Mouse (Mus musculus) forebrain, embryonic 14.5 days (tissue): ENCODE results near the gene Fgfr2. TPM values are rescaled to one million over a fixed set of nuclear protein-coding genes. Genes with fewer than 3 reads are reported as not detected.
A peak's percentile ranks its signal among the peaks of the same experiment; 100 is the strongest.

Experiments used
- ATAC-seq: fragments of 200-750 bp; cut with Nextera tagmentation; 2 replicates; pipeline ENCODE4 v1.8.0; 2017; ENCODE audit warnings: mild to moderate bottlenecking, moderate library complexity
- DNase-seq: peaks from one replicate; pipeline ENCODE4 v3.0.0-alpha.2; 2015; ENCODE audit warnings: low spot score
- H3K27ac ChIP-seq: fragments of 300-500 bp; sonication (generic); 2 replicates; pipeline ENCODE4 v1.5.1; 2014; ENCODE audit warnings: low read depth, mild to moderate bottlenecking, control low read depth, low read length, moderate library complexity
- H3K27me3 ChIP-seq: fragments of 300-500 bp; sonication (generic); replicated peaks from 2 replicates; pipeline ENCODE4 v1.6.1; 2014; ENCODE audit warnings: low read length, control low read depth, mixed read lengths; ENCODE audit not compliant: control insufficient read depth, insufficient read depth
- H3K36me3 ChIP-seq: fragments of 300-500 bp; sonication (generic); 2 replicates; pipeline ENCODE4 v1.6.1; 2014; ENCODE audit warnings: low read length, control low read depth; ENCODE audit not compliant: control insufficient read depth, insufficient read depth
- H3K4me1 ChIP-seq: fragments of 300-500 bp; sonication (generic); 2 replicates; pipeline ENCODE4 v1.6.1; 2014; ENCODE audit warnings: antibody characterized with exemption, low read length, control low read depth; ENCODE audit not compliant: control insufficient read depth, insufficient read depth
- H3K4me2 ChIP-seq: fragments of 300-500 bp; sonication (generic); 2 replicates; pipeline ENCODE4 v1.6.1; 2014; ENCODE audit warnings: mild to moderate bottlenecking, control low read depth, low read length
- H3K4me3 ChIP-seq: fragments of 300-500 bp; sonication (generic); 2 replicates; pipeline ENCODE4 v1.5.1; 2014; ENCODE audit warnings: low read depth, low read length, control low read depth
- H3K9ac ChIP-seq: fragments of 300-500 bp; sonication (generic); 2 replicates; pipeline ENCODE4 v1.6.1; 2014; ENCODE audit warnings: mild to moderate bottlenecking, low read length, control low read depth, moderate library complexity
- H3K9me3 ChIP-seq: fragments of 300-500 bp; sonication (generic); replicated peaks from 2 replicates; pipeline ENCODE4 v1.6.1; 2016; ENCODE audit warnings: low read length, control low read depth, mixed read lengths; ENCODE audit not compliant: control insufficient read depth
- WGBS: fragments of 180-500 bp; shearing (Covaris S2); extraction: QIAGEN DNeasy Blood & Tissue Kit; methylation state at CpG from one replicate; pipeline ENCODE4 v1.1.7; 2014; 5-methylcytosine and 5-hydroxymethylcytosine counted together
- polyA plus RNA-seq: library from polyadenylated mRNA; unstranded; fragments of >200 nt; fragmentation: Nextera tagmentation; extraction: Ambion mirVana; gene quantifications from 2 replicates; pipeline ENCODE4 v1.2.1, GENCODE M21; 2014

Gene Fgfr2
- polyA plus RNA-seq, 1 experiment from 2014 or later: 35.9 TPM

DNA sequence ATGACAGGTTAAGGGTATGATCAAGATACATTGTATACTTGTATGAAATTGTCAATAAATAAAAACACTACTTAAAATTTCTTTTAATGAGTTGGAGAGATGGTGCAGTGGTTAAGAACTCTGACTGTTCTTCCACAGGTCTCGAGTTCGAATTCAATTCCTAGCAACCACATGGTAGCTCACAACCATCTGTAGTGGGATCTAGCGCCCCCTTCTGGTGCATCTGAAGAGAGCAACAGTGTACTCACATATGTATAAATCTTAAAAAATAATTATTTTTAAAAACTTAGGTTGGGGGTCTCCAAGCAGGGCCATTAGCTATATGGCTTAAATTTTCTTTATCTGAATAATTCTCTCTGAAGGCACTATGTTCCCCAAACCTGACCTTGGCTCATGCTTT lies 2192.7 kb downstream of the Fgfr2 start:
- H3K4me2 ChIP-seq: no peak overlapping the region
- H3K36me3 ChIP-seq: no peaks in the 10 kb centered on the region
- no peaks in the 10 kb centered on the region; the same call in 1 of the 2 replicates for H3K4me1 ChIP-seq
- H3K9ac ChIP-seq: no peak overlapping the region
- no peaks in the 10 kb centered on the region for H3K9me3 ChIP-seq
- H3K27me3 ChIP-seq: peaks cover 17% of the 10 kb centered on the region
- DNase-seq (no peak), ATAC-seq (no peak)
- H3K27ac ChIP-seq: no peak overlapping the region
- 69% methylated on average over 3 of the region's 3 CpGs for WGBS
- H3K4me3 ChIP-seq: no peak overlapping the region

- Histone ChIP-seq H3K27ac (no peak overlapping the region), H3K4me2 (no peak overlapping the region), H3K27me3 (no peaks in the 10 kb centered on the region), H3K4me1 (no peaks in the 10 kb centered on the region), H3K4me3 (no peak overlapping the region), H3K9ac (no peak overlapping the region), H3K36me3 (no peaks in the 10 kb centered on the region), H3K9me3 (no peaks in the 10 kb centered on the region)
- 76% methylated on average over 13 of the region's 13 CpGs for WGBS
- DNase-seq (no peak), ATAC-seq (no peak)
These were observed 2200.0 kb downstream of the Fgfr2 start for GRCm38 (mm10) chr7:130922981-130923731.

GRCm38 (mm10) chr7:130918260-130918659 lies 2204.9 kb downstream of the Fgfr2 start:
- Histone ChIP-seq H3K36me3 (no peaks in the 10 kb centered on the region), H3K4me3 (no peak overlapping the region), H3K9ac (no peak overlapping the region), H3K27ac (no peak overlapping the region), H3K27me3 (no peaks in the 10 kb centered on the region), H3K9me3 (no peaks in the 10 kb centered on the region), H3K4me1 (no peaks in the 10 kb centered on the region), H3K4me2 (no peak overlapping the region)
- ATAC-seq (no peak), DNase-seq (no peak)
- WGBS: 38% methylated on average over 2 of the region's 2 CpGs

GRCm38 (mm10) chr7:130914693-130915363 lies 2208.3 kb downstream of the Fgfr2 start:
- Histone ChIP-seq H3K4me1 (no peaks in the 10 kb centered on the region), H3K4me3 (no peak overlapping the region), H3K36me3 (peaks cover 8% of the 10 kb centered on the region; the same call in 1 of the 2 replicates), H3K4me2 (no peak overlapping the region), H3K9me3 (no peaks in the 10 kb centered on the region), H3K27me3 (no peaks in the 10 kb centered on the region), H3K9ac (no peak overlapping the region), H3K27ac (no peak overlapping the region)
- no peak for ATAC-seq
- DNase-seq: peak; percentile 82
- WGBS: 48% methylated on average over 5 of the region's 5 CpGs

GRCm38 (mm10) chr7:130910841-130911240 lies 2212.3 kb downstream of the Fgfr2 start:
- Histone ChIP-seq H3K9me3 (no peaks in the 10 kb centered on the region), H3K9ac (no peak overlapping the region), H3K27ac (no peak overlapping the region), H3K27me3 (no peaks in the 10 kb centered on the region), H3K4me1 (no peaks in the 10 kb centered on the region), H3K36me3 (peaks cover 13% of the 10 kb centered on the region; the same call in 1 of the 2 replicates), H3K4me2 (no peak overlapping the region), H3K4me3 (no peak overlapping the region)
- DNase-seq: no peak
- ATAC-seq: no peak
- WGBS: 93% methylated on average over 14 of the region's 14 CpGs

DNA sequence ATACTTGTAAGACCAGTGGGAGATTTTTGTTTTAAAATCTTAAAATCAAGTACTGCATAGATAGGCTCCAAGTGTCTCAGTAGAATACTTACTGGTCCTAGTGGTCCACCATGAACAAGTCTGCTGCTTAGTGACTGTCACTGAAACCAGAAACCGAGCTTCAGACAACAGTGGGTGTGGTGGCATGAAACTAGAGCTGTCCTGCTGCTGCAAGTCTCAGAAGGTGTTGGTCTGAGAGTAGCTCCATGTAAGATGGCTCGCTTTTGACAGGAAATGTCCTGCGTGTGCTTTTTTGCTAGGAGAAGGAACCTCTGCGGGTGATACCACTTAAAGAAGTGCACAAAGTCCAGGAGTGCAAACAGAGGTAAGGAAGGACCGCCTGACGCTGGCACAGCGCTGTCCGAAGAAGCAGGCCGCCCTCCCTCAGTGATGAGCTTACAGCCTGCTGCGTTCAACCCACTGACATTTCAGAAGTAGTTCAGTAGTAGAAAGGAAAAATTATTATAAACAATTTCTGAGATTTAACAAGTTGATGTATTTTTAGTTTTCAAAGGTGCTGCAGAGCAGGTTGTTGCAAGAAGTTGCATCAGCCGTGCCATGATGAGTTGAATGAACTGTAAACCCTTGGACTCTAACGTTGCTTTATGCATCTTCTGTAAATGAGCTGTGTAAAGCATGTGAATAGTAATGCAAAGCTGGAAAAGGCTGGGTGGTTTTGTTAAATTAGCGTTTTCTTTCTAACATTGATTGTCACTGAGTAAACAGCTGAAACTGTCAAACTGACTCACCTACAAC lies 2218.4 kb downstream of the Fgfr2 start:
- H3K27ac ChIP-seq: no peak overlapping the region
- DNase-seq (no peak), ATAC-seq (no peak)
- H3K27me3 ChIP-seq: no peaks in the 10 kb centered on the region
- H3K4me2 ChIP-seq: no peak overlapping the region
- H3K9me3 ChIP-seq: no peaks in the 10 kb centered on the region
- 90% methylated on average over 13 of the region's 13 CpGs for WGBS
- no peak overlapping the region for H3K9ac ChIP-seq
- peaks cover 14% of the 10 kb centered on the region for H3K36me3 ChIP-seq
- no peak overlapping the region for H3K4me3 ChIP-seq
- no peaks in the 10 kb centered on the region for H3K4me1 ChIP-seq

- Histone ChIP-seq H3K9me3 (no peaks in the 10 kb centered on the region), H3K9ac (no peak overlapping the region), H3K27ac (no peak overlapping the region), H3K36me3 (peaks cover 14% of the 10 kb centered on the region), H3K4me1 (no peaks in the 10 kb centered on the region), H3K4me2 (no peak overlapping the region), H3K4me3 (no peak overlapping the region), H3K27me3 (no peaks in the 10 kb centered on the region)
- ATAC-seq: no peak
- DNase-seq: no peak
- WGBS: 85% methylated on average over 16 of the region's 16 CpGs
These were observed 2219.6 kb downstream of the Fgfr2 start for GRCm38 (mm10) chr7:130903505-130904074.

- Histone ChIP-seq H3K36me3 (peaks cover 10% of the 10 kb centered on the region), H3K27me3 (no peaks in the 10 kb centered on the region), H3K4me2 (no peak overlapping the region), H3K4me1 (no peaks in the 10 kb centered on the region), H3K9ac (no peak overlapping the region), H3K27ac (no peak overlapping the region), H3K4me3 (no peak overlapping the region), H3K9me3 (no peaks in the 10 kb centered on the region)
- DNase-seq (no peak), ATAC-seq (no peak)
- 95% methylated on average over 1 of the region's 1 CpGs for WGBS
These were observed 2220.2 kb downstream of the Fgfr2 start for GRCm38 (mm10) chr7:130902929-130903328.
